Mouse (Mus musculus): Measurements from ENCODE around the gene H2-DMb1. TPM values are rescaled to one million over a fixed set of nuclear protein-coding genes. Genes with fewer than 3 reads are reported as not detected.

Gene H2-DMb1
- polyA plus RNA-seq, 2 experiments, result 2.7 to 4.2 TPM

DNA sequence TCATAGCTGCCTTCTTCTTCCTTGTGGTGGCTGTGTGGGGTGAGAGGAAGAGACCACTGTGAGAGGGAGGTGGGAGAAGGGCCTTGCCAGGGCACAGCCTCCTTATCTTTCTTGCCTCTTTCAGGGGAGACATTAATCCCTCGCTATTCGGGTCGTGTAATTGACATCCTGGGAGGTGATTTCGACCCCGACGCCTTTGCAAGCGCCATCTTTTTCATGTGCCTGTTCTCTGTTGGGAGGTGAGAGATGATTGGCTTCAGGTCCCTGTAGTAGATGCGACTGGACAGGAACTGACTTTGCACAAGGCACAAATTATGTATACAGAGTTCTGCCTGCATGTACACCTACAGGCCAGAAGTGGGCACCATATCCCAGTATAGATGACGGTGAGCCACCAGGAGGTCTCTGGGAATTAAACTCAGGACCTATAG, 52.9 kb downstream of the H2-DMb1 start:
- peak overlapping the region; percentile 92; the same call in 1 of the 2 replicates for H3K4me2 ChIP-seq (replicated peaks; ENCODE audit: low read depth, low read length, severe bottlenecking)
- H3K9me3 ChIP-seq (ENCODE audit: control insufficient read depth, low read length), result no peaks in the 10 kb centered on the region
- no peak overlapping the region; the same call in 1 of the 2 replicates for H3K4me3 ChIP-seq (replicated peaks; ENCODE audit: low read length)
- no peaks in the 10 kb centered on the region for H3K36me3 ChIP-seq (ENCODE audit: control insufficient read depth, insufficient read depth, low read length)
- no peaks in the 10 kb centered on the region; the same call in 1 of the 2 replicates for H3K4me1 ChIP-seq (ENCODE audit: control insufficient read depth, insufficient read depth, low read length)
- no peak overlapping the region for H3K27ac ChIP-seq (replicated peaks; ENCODE audit: low read depth, low read length)
- H3K9ac ChIP-seq (ENCODE audit: low read depth, low read length, severe bottlenecking), result no peak overlapping the region
- ATAC-seq (ENCODE audit: low FRiP score, low read depth) (no peak), DNase-seq (ENCODE audit: low spot score) (no peak)
- H3K27me3 ChIP-seq (ENCODE audit: control insufficient read depth, insufficient read depth, low read length), result peaks cover 25% of the 10 kb centered on the region; the same call in 1 of the 2 replicates
- TF ChIP-seq POLR2A (IDR thresholded peaks at IDR 0.05; ENCODE audit: borderline replicate concordance, extremely low read depth, insufficient read depth, insufficient read length), result no peak
- WGBS, result 21% methylated on average over 9 of the region's 9 CpGs

DNA sequence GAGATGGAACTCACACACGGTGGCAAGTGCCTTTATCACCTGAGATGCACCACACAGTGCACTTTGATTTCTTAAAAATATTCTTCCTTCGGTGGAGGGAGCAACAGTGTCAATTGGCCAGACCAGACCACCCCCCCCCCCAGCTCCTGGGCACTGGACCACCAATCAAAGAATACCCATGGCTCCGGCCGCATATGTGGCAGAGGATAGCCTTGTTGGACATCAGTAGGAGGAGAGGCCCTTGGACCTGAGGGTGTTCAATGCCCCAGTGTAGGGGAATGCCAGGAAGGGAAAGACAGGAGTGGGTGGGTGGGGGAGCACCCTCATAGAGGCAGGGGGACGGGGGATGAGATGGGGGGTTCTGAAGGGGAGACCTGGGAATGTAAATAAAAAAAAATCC, 53.9 kb downstream of the H2-DMb1 start:
- Histone ChIP-seq H3K9ac (ENCODE audit: low read depth, low read length, severe bottlenecking) (no peak overlapping the region), H3K4me1 (ENCODE audit: control insufficient read depth, insufficient read depth, low read length) (no peaks in the 10 kb centered on the region; the same call in 1 of the 2 replicates), H3K9me3 (ENCODE audit: control insufficient read depth, low read length) (no peaks in the 10 kb centered on the region), H3K36me3 (ENCODE audit: control insufficient read depth, insufficient read depth, low read length) (no peaks in the 10 kb centered on the region), H3K4me3 (replicated peaks; ENCODE audit: low read length) (no peak overlapping the region), H3K27me3 (ENCODE audit: control insufficient read depth, insufficient read depth, low read length) (peaks cover 34% of the 10 kb centered on the region; the same call in 1 of the 2 replicates), H3K4me2 (replicated peaks; ENCODE audit: low read depth, low read length, severe bottlenecking) (no peak overlapping the region), H3K27ac (replicated peaks; ENCODE audit: low read depth, low read length) (no peak overlapping the region)
- no peak for DNase-seq (ENCODE audit: low spot score)
- no peak for ATAC-seq (ENCODE audit: low FRiP score, low read depth)
- 84% methylated on average over 5 of the region's 5 CpGs for WGBS
- no peak for TF ChIP-seq POLR2A (IDR thresholded peaks at IDR 0.05; ENCODE audit: borderline replicate concordance, extremely low read depth, insufficient read depth, insufficient read length)

DNA sequence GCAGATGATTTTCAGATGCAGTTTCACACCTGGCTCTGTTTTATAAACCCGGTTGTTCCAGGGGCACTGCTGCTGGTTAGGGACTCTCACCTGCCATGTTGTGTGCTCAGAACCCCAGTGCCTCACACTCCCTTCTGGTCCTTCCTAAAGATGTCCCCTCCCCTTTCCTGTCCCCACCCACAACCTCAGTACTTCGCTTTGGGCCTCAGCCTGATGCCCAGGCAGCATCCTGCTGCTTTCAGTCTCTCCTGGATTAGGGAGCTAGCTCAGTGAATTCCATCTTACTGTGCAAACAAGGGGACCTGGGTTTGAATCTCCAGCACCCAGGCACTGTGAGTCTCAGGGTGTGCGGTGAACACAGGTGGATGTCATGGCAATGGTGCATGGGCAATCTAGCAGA, 54.6 kb downstream of the H2-DMb1 start:
- no peaks in the 10 kb centered on the region; the same call in 1 of the 2 replicates for H3K4me1 ChIP-seq (ENCODE audit: control insufficient read depth, insufficient read depth, low read length)
- peaks cover 41% of the 10 kb centered on the region; the same call in 1 of the 2 replicates for H3K27me3 ChIP-seq (ENCODE audit: control insufficient read depth, insufficient read depth, low read length)
- ATAC-seq (ENCODE audit: low FRiP score, low read depth) (no peak), DNase-seq (ENCODE audit: low spot score) (no peak)
- no peak for TF ChIP-seq POLR2A (IDR thresholded peaks at IDR 0.05; ENCODE audit: borderline replicate concordance, extremely low read depth, insufficient read depth, insufficient read length)
- no peaks in the 10 kb centered on the region for H3K9me3 ChIP-seq (ENCODE audit: control insufficient read depth, low read length)
- H3K9ac ChIP-seq (ENCODE audit: low read depth, low read length, severe bottlenecking), result no peak overlapping the region
- H3K36me3 ChIP-seq (ENCODE audit: control insufficient read depth, insufficient read depth, low read length), result no peaks in the 10 kb centered on the region
- H3K27ac ChIP-seq (replicated peaks; ENCODE audit: low read depth, low read length), result no peak overlapping the region
- no peak overlapping the region for H3K4me2 ChIP-seq (replicated peaks; ENCODE audit: low read depth, low read length, severe bottlenecking)
- 57% methylated on average over 3 of the region's 3 CpGs for WGBS
- H3K4me3 ChIP-seq (replicated peaks; ENCODE audit: low read length), result no peak overlapping the region

DNA sequence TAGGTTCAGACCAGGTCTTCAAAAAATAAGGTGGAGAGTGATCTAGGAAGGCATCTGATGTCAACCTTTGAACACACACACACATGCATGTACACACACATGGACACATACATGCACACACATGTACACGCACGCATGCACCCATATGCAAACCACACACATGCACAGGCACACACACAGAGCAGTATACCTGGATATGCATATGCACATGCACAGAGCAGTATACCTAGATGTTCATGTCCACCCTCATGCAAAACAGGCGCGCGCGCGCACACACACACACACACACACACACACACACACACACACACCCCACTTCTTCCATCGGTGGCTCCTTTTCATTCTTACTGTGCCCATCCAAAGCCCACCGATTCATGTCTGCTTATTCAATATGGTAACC, 55.0 kb downstream of the H2-DMb1 start:
- no peak for TF ChIP-seq POLR2A (IDR thresholded peaks at IDR 0.05; ENCODE audit: borderline replicate concordance, extremely low read depth, insufficient read depth, insufficient read length)
- no peak overlapping the region for H3K4me3 ChIP-seq (replicated peaks; ENCODE audit: low read length)
- WGBS, result 89% methylated on average over 9 of the region's 9 CpGs
- no peaks in the 10 kb centered on the region for H3K36me3 ChIP-seq (ENCODE audit: control insufficient read depth, insufficient read depth, low read length)
- DNase-seq (ENCODE audit: low spot score), result no peak
- H3K4me1 ChIP-seq (ENCODE audit: control insufficient read depth, insufficient read depth, low read length), result no peaks in the 10 kb centered on the region; the same call in 1 of the 2 replicates
- H3K27ac ChIP-seq (replicated peaks; ENCODE audit: low read depth, low read length), result no peak overlapping the region
- H3K27me3 ChIP-seq (ENCODE audit: control insufficient read depth, insufficient read depth, low read length), result peaks cover 45% of the 10 kb centered on the region
- no peak overlapping the region for H3K4me2 ChIP-seq (replicated peaks; ENCODE audit: low read depth, low read length, severe bottlenecking)
- ATAC-seq (ENCODE audit: low FRiP score, low read depth), result no peak
- no peaks in the 10 kb centered on the region for H3K9me3 ChIP-seq (ENCODE audit: control insufficient read depth, low read length)
- H3K9ac ChIP-seq (ENCODE audit: low read depth, low read length, severe bottlenecking), result no peak overlapping the region

DNA sequence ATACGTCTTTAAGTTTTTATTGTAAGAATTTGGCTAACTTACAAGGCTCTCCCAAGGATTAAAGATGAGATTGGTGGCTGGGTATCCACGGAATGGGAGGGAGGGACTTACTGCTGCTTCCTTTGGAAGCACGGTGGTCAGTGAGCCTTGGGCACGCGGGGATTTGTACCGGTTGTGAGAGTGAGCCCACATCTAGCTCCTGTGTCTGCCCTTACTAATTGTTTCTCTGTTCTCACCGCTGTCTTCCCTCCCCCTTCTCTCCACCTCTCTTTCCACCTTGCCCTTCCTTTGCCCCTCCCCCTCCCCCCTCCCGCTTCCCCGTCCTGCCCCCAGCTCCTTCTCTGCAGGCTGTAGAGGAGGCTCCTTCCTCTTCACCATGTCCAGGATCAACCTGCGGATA, 55.5 kb downstream of the H2-DMb1 start:
- Histone ChIP-seq H3K4me3 (replicated peaks; ENCODE audit: low read length) (no peak overlapping the region), H3K9me3 (ENCODE audit: control insufficient read depth, low read length) (no peaks in the 10 kb centered on the region), H3K27ac (replicated peaks; ENCODE audit: low read depth, low read length) (no peak overlapping the region), H3K27me3 (ENCODE audit: control insufficient read depth, insufficient read depth, low read length) (peaks cover 48% of the 10 kb centered on the region), H3K9ac (ENCODE audit: low read depth, low read length, severe bottlenecking) (no peak overlapping the region), H3K36me3 (ENCODE audit: control insufficient read depth, insufficient read depth, low read length) (no peaks in the 10 kb centered on the region), H3K4me1 (ENCODE audit: control insufficient read depth, insufficient read depth, low read length) (no peaks in the 10 kb centered on the region; the same call in 1 of the 2 replicates), H3K4me2 (replicated peaks; ENCODE audit: low read depth, low read length, severe bottlenecking) (no peak overlapping the region)
- DNase-seq (ENCODE audit: low spot score) (no peak), ATAC-seq (ENCODE audit: low FRiP score, low read depth) (no peak)
- 19% methylated on average over 10 of the region's 10 CpGs for WGBS
- no peak for TF ChIP-seq POLR2A (IDR thresholded peaks at IDR 0.05; ENCODE audit: borderline replicate concordance, extremely low read depth, insufficient read depth, insufficient read length)

All from limb, embryonic 14.5 days (tissue).